ENCODE assay signal across 8 mouse cellular contexts in the genomic region with DNA sequence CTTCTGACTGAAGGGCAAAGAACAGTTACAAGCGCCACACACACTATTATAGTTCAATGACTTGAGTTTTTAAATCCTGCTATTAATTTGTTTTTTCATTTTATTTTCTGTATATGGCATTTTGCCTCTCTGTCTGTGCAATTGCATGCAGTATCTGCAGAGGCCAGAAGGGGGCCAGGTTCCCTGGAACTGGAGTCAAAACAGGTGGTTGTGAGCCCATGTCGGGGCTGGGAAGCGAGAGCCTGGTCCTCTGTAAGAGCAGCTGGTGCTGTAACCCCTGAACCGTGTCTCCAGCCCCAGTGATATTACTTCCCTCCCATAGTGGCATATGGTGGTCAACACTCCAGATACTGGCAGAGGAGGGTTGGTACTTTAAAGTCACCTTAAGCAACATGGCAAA. TPM values are rescaled to one million over a fixed set of nuclear protein-coding genes. Genes with fewer than 3 reads are reported as not detected.
DNase-seq lines count a peak whose midpoint lies in the region; ATAC-seq and TF ChIP-seq lines count a peak whose summit lies in the region.

No protein-coding gene starts in this region.

- no peak overlapping the region for H3K9ac ChIP-seq in hindbrain, embryonic 11.5 days (ENCODE audit: low read depth, low read length)
- H3K9ac ChIP-seq in hindbrain, embryonic 16.5 days (ENCODE audit: low read depth, low read length): no peak overlapping the region
- H3K9ac ChIP-seq in CH12.LX (ENCODE audit: insufficient read depth, low read depth): no peak overlapping the region

- no peaks in the 10 kb centered on the region for H3K9me3 ChIP-seq in hindbrain, embryonic 11.5 days (ENCODE audit: control insufficient read depth, low read length)
- H3K9me3 ChIP-seq in hindbrain, embryonic 16.5 days (ENCODE audit: control insufficient read depth, low read length): no peaks in the 10 kb centered on the region
- peaks cover 10% of the 10 kb centered on the region for H3K9me3 ChIP-seq in CH12.LX (replicated peaks; ENCODE audit: low read length)

- no peak overlapping the region for H3K27ac ChIP-seq in hindbrain, embryonic 11.5 days (ENCODE audit: low read depth, low read length)
- H3K27ac ChIP-seq in hindbrain, embryonic 16.5 days (ENCODE audit: low read depth, low read length): no peak overlapping the region
- no peak overlapping the region for H3K27ac ChIP-seq in CH12.LX (ENCODE audit: insufficient read depth, low read depth)
- no peak overlapping the region for H3K27ac ChIP-seq in bone marrow macrophage, adult 2 months (ENCODE audit: insufficient read depth, low read depth, low read length)

- peak; percentile 49; the same call in 1 of the 2 replicates for TF ChIP-seq EP300 in CH12.LX (IDR thresholded peaks at IDR 0.05; ENCODE audit: low read length)

- no peaks in the 10 kb centered on the region for H3K4me1 ChIP-seq in hindbrain, embryonic 11.5 days (replicated peaks; ENCODE audit: control insufficient read depth, insufficient read depth, low read length)
- H3K4me1 ChIP-seq in hindbrain, embryonic 16.5 days (ENCODE audit: control insufficient read depth, insufficient read depth, low read depth, low read length): no peaks in the 10 kb centered on the region
- H3K4me1 ChIP-seq in CH12.LX (ENCODE audit: control insufficient read depth in 1 of 2, insufficient read depth in 2 of 2): peaks cover 26 to 48% of the 10 kb centered on the region in 2 experiments
- H3K4me1 ChIP-seq in bone marrow macrophage, adult 2 months (ENCODE audit: control insufficient read depth, insufficient read depth, low read length): peaks cover 43% of the 10 kb centered on the region

- WGBS in hindbrain, embryonic 11.5 days: 14% methylated on average over 4 of the region's 4 CpGs
- WGBS in hindbrain, embryonic 16.5 days: 13% methylated on average over 4 of the region's 4 CpGs

- intact Hi-C loops in gastrocnemius, postnatal 14 days (cut with DNase I; ENCODE audit: low total_unique reads): no loop called here

- peak; percentile 34 for TF ChIP-seq RAD21 in CH12.LX (IDR thresholded peaks at IDR 0.05; ENCODE audit: low read depth, low read length)

- H3K36me3 ChIP-seq in hindbrain, embryonic 11.5 days (ENCODE audit: control insufficient read depth, insufficient read depth, low read length): no peaks in the 10 kb centered on the region
- H3K36me3 ChIP-seq in hindbrain, embryonic 16.5 days (ENCODE audit: control insufficient read depth, insufficient read depth, low read length): no peaks in the 10 kb centered on the region
- H3K36me3 ChIP-seq in CH12.LX (replicated peaks in 1 of 2; ENCODE audit: control insufficient read depth in 1 of 2, insufficient read depth in 1 of 2, low read length in 1 of 2): peaks cover 2 to 12% of the 10 kb centered on the region in 2 experiments

- dilution Hi-C loops in CH12.LX (cut with MboI; ENCODE audit: extremely low pct_ligation_motif_present, extremely low pct_unique_long_range_greater_than_20kb, low sequenced_read_pairs): no loop called here

- no peaks in the 10 kb centered on the region for H3K79me2 ChIP-seq in CH12.LX (replicated peaks; ENCODE audit: control insufficient read depth, extremely low read depth, insufficient read depth, poor library complexity, severe bottlenecking)

- DNase-seq in hindbrain, embryonic 11.5 days (ENCODE audit: low spot score): peak; percentile 77
- DNase-seq in CH12.LX (ENCODE audit: extremely low read depth): peak; percentile 88
- DNase-seq in gastrocnemius, postnatal 14 days: peak; percentile 73
- peak; percentile 86 to 88 for DNase-seq in kidney, postnatal 4 days
- peak; percentile 74 for DNase-seq in thymus, postnatal 0 days (ENCODE audit: low spot score)

- peak; percentile 59; the same call in 1 of the 2 replicates for ATAC-seq in hindbrain, embryonic 11.5 days (ENCODE audit: low FRiP score)
- no peak for ATAC-seq in hindbrain, embryonic 16.5 days
- ATAC-seq in megakaryocyte-erythroid progenitor cell, adult 5-6 weeks (replicated peaks; ENCODE audit: low FRiP score, low TSS enrichment, poor library complexity, severe bottlenecking): peak; percentile 32; the same call in 1 of the 2 replicates

- no peak overlapping the region for H3K4me3 ChIP-seq in hindbrain, embryonic 11.5 days (ENCODE audit: low read depth, low read length)
- no peak overlapping the region for H3K4me3 ChIP-seq in hindbrain, embryonic 16.5 days (ENCODE audit: low read length)
- H3K4me3 ChIP-seq in CH12.LX (replicated peaks in 1 of 3; ENCODE audit: low read depth in 2 of 3, low read length in 2 of 3, poor library complexity in 1 of 3): no peak overlapping the region
- H3K4me3 ChIP-seq in bone marrow macrophage, adult 2 months (ENCODE audit: insufficient read depth, low read length): no peak overlapping the region

- TF ChIP-seq CTCF in CH12.LX (conservative IDR thresholded peaks at IDR 0.05 in 1 of 2, IDR thresholded peaks at IDR 0.05 in 1 of 2; ENCODE audit: low read depth in 2 of 2, low read length in 2 of 2): peak; percentile 63 to 78
- TF ChIP-seq CTCF in bone marrow macrophage, adult 2 months (IDR thresholded peaks at IDR 0.05; ENCODE audit: low read depth, low read length): peak; percentile 48; the same call in 1 of the 2 replicates

- H3K4me2 ChIP-seq in hindbrain, embryonic 11.5 days (replicated peaks; ENCODE audit: low read depth, low read length): no peak overlapping the region
- H3K4me2 ChIP-seq in hindbrain, embryonic 16.5 days (ENCODE audit: low read length): no peak overlapping the region
- no peak overlapping the region for H3K4me2 ChIP-seq in CH12.LX (ENCODE audit: insufficient read depth, low read depth, poor library complexity, severe bottlenecking)

- in situ Hi-C loops in CH12.LX (cut with MboI; ENCODE audit: low pct_ligation_motif_present, low pct_unique_long_range_greater_than_20kb, low sequenced_read_pairs): no loop called here

- peaks cover 2% of the 10 kb centered on the region; the same call in 1 of the 2 replicates for H3K27me3 ChIP-seq in hindbrain, embryonic 11.5 days (ENCODE audit: control insufficient read depth, insufficient read depth, low read length)
- H3K27me3 ChIP-seq in hindbrain, embryonic 16.5 days (replicated peaks; ENCODE audit: control insufficient read depth, insufficient read depth, low read length): peaks cover 5% of the 10 kb centered on the region; the same call in 1 of the 2 replicates
- peaks cover 4% of the 10 kb centered on the region for H3K27me3 ChIP-seq in CH12.LX (replicated peaks)

- no peak for TF ChIP-seq POLR2A in CH12.LX (IDR thresholded peaks at IDR 0.05; ENCODE audit: low read depth, low read length)
- TF ChIP-seq POLR2A in bone marrow macrophage, adult 2 months (IDR thresholded peaks at IDR 0.05; ENCODE audit: borderline replicate concordance, low read depth, low read length): no peak

RNA-seq across cellular contexts. Expression of gene Gna15, which starts 5.5 kb away (rescaled TPM):
- 0.56 and 0.66 TPM in 2 replicates for polyA plus RNA-seq in hindbrain, embryonic 11.5 days (2014; fragmentation: Nextera tagmentation; extraction: Ambion mirVana)
- polyA plus RNA-seq in hindbrain, embryonic 16.5 days (2015; fragmentation: Nextera tagmentation; extraction: Ambion mirVana): 0.81 and 1.1 TPM in 2 replicates
- total RNA-seq in CH12.LX (2012; rRNA removed) (9.9 and 10.0 TPM in 2 replicates), CH12.LX (2014; rRNA removed) (5.2 and 5.5 TPM in 2 replicates)
- 4.9 and 5.2 TPM in 2 replicates for polyA plus RNA-seq in CH12.LX (2012; ENCODE audit: insufficient read length, low read depth)
- polyA plus RNA-seq in bone marrow macrophage, adult 2 months (2012; ENCODE audit: insufficient read depth, insufficient read length, missing spikeins): 23.5 and 24.2 TPM in 2 replicates
- 1 to 10 TPM in 1 of 2 experiments, under 1 TPM in 1; 0.60 to 1.2 TPM for total RNA-seq in gastrocnemius, postnatal 14 days (2021)
- total RNA-seq in megakaryocyte-erythroid progenitor cell, adult 5-6 weeks (2014; fragmentation: Nextera tagmentation): 41.4 and 48.1 TPM in 2 replicates
- total RNA-seq in megakaryocyte-erythroid progenitor cell, adult 5-6 weeks (2017): 42.6 and 45.2 TPM in 2 replicates
- 3.5 TPM in 2 replicates for polyA plus RNA-seq in thymus, postnatal 0 days (2015; fragmentation: Nextera tagmentation; extraction: Ambion mirVana)

RNA-seq across cellular contexts. Expression of gene S1pr4, which starts 18.6 kb away (rescaled TPM):
- 0.15 and 0.24 TPM in 2 replicates for polyA plus RNA-seq in hindbrain, embryonic 11.5 days (2014; fragmentation: Nextera tagmentation; extraction: Ambion mirVana)
- 0.65 and 0.79 TPM in 2 replicates for polyA plus RNA-seq in hindbrain, embryonic 16.5 days (2015; fragmentation: Nextera tagmentation; extraction: Ambion mirVana)
- total RNA-seq in CH12.LX (2012; rRNA removed) (0.25 and 0.30 TPM in 2 replicates), CH12.LX (2014; rRNA removed) (not detected in 2 replicates)
- polyA plus RNA-seq in CH12.LX (2012; ENCODE audit: insufficient read length, low read depth): 0.16 and 0.19 TPM in 2 replicates
- polyA plus RNA-seq in bone marrow macrophage, adult 2 months (2012; ENCODE audit: insufficient read depth, insufficient read length, missing spikeins): 0.46 TPM in 1 of 2 replicates, not detected in the other
- total RNA-seq in gastrocnemius, postnatal 14 days (2021): under 1 TPM; 0.64 to 0.86 TPM
- total RNA-seq in megakaryocyte-erythroid progenitor cell, adult 5-6 weeks (2014; fragmentation: Nextera tagmentation): 19.0 and 22.2 TPM in 2 replicates
- total RNA-seq in megakaryocyte-erythroid progenitor cell, adult 5-6 weeks (2017): 17.2 and 18.9 TPM in 2 replicates
- 22.2 and 25.6 TPM in 2 replicates for polyA plus RNA-seq in thymus, postnatal 0 days (2015; fragmentation: Nextera tagmentation; extraction: Ambion mirVana)

RNA-seq across cellular contexts. Expression of gene Ncln, which starts 22.4 kb away (rescaled TPM):
- 43.5 and 46.9 TPM in 2 replicates for polyA plus RNA-seq in hindbrain, embryonic 11.5 days (2014; fragmentation: Nextera tagmentation; extraction: Ambion mirVana)
- 68.9 and 82.7 TPM in 2 replicates for polyA plus RNA-seq in hindbrain, embryonic 16.5 days (2015; fragmentation: Nextera tagmentation; extraction: Ambion mirVana)
- 99.5 and 104 TPM in 2 replicates for total RNA-seq in CH12.LX (2012; rRNA removed)
- 41.5 and 41.7 TPM in 2 replicates for total RNA-seq in CH12.LX (2014; rRNA removed)
- 80.5 and 89.5 TPM in 2 replicates for polyA plus RNA-seq in CH12.LX (2012; ENCODE audit: insufficient read length, low read depth)
- 37.9 and 40.9 TPM in 2 replicates for polyA plus RNA-seq in bone marrow macrophage, adult 2 months (2012; ENCODE audit: insufficient read depth, insufficient read length, missing spikeins)
- 10 to 100 TPM; 39.1 to 47.3 TPM for total RNA-seq in gastrocnemius, postnatal 14 days (2021)
- 91.4 and 117 TPM in 2 replicates for total RNA-seq in megakaryocyte-erythroid progenitor cell, adult 5-6 weeks (2014; fragmentation: Nextera tagmentation)
- total RNA-seq in megakaryocyte-erythroid progenitor cell, adult 5-6 weeks (2017): 42.4 and 71.2 TPM in 2 replicates
- polyA plus RNA-seq in thymus, postnatal 0 days (2015; fragmentation: Nextera tagmentation; extraction: Ambion mirVana): 39.4 and 45.5 TPM in 2 replicates

RNA-seq across cellular contexts. Expression of gene Gna11, which starts 26.4 kb away (rescaled TPM):
- polyA plus RNA-seq in hindbrain, embryonic 11.5 days (2014; fragmentation: Nextera tagmentation; extraction: Ambion mirVana): 57.3 and 61.7 TPM in 2 replicates
- 96.0 and 104 TPM in 2 replicates for polyA plus RNA-seq in hindbrain, embryonic 16.5 days (2015; fragmentation: Nextera tagmentation; extraction: Ambion mirVana)
- total RNA-seq in CH12.LX (2012; rRNA removed) (7.2 and 9.0 TPM in 2 replicates), CH12.LX (2014; rRNA removed) (4.1 and 4.3 TPM in 2 replicates)
- 6.9 and 8.7 TPM in 2 replicates for polyA plus RNA-seq in CH12.LX (2012; ENCODE audit: insufficient read length, low read depth)
- 10.1 and 10.5 TPM in 2 replicates for polyA plus RNA-seq in bone marrow macrophage, adult 2 months (2012; ENCODE audit: insufficient read depth, insufficient read length, missing spikeins)
- 10 to 100 TPM; 31.6 to 34.6 TPM for total RNA-seq in gastrocnemius, postnatal 14 days (2021)
- total RNA-seq in megakaryocyte-erythroid progenitor cell, adult 5-6 weeks (2014; fragmentation: Nextera tagmentation): 13.7 and 22.4 TPM in 2 replicates
- 16.0 and 57.4 TPM in 2 replicates for total RNA-seq in megakaryocyte-erythroid progenitor cell, adult 5-6 weeks (2017)
- polyA plus RNA-seq in thymus, postnatal 0 days (2015; fragmentation: Nextera tagmentation; extraction: Ambion mirVana): 28.5 and 30.0 TPM in 2 replicates

RNA-seq across cellular contexts. Expression of gene Celf5, which starts 36.0 kb away (rescaled TPM):
- 12.7 and 13.7 TPM in 2 replicates for polyA plus RNA-seq in hindbrain, embryonic 11.5 days (2014; fragmentation: Nextera tagmentation; extraction: Ambion mirVana)
- 60.1 and 63.6 TPM in 2 replicates for polyA plus RNA-seq in hindbrain, embryonic 16.5 days (2015; fragmentation: Nextera tagmentation; extraction: Ambion mirVana)
- 0.08 and 0.17 TPM in 2 replicates for total RNA-seq in CH12.LX (2012; rRNA removed)
- not detected in 2 replicates for total RNA-seq in CH12.LX (2014; rRNA removed)
- 0.07 and 0.12 TPM in 2 replicates for polyA plus RNA-seq in CH12.LX (2012; ENCODE audit: insufficient read length, low read depth)
- not detected in 2 replicates for polyA plus RNA-seq in bone marrow macrophage, adult 2 months (2012; ENCODE audit: insufficient read depth, insufficient read length, missing spikeins)
- under 1 TPM; 0.09 to 0.23 TPM for total RNA-seq in gastrocnemius, postnatal 14 days (2021)
- 0.32 TPM in 1 of 2 replicates, not detected in the other for total RNA-seq in megakaryocyte-erythroid progenitor cell, adult 5-6 weeks (2014; fragmentation: Nextera tagmentation)
- 0.38 TPM in 1 of 2 replicates, not detected in the other for total RNA-seq in megakaryocyte-erythroid progenitor cell, adult 5-6 weeks (2017)
- polyA plus RNA-seq in thymus, postnatal 0 days (2015; fragmentation: Nextera tagmentation; extraction: Ambion mirVana): 0.04 and 0.25 TPM in 2 replicates

Comparison
In these comparisons a context has a peak if more than half of its experiments do, and no peak if none do; other contexts are left out.
1. RNA of gene S1pr4, which starts 18.6 kb away (polyA plus RNA-seq): 22.2 to 25.6 TPM in thymus, postnatal 0 days; 0.65 to 0.79 TPM in hindbrain, embryonic 16.5 days, 0.46 TPM in bone marrow macrophage, adult 2 months, 0.16 to 0.19 TPM in CH12.LX and 0.15 to 0.24 TPM in hindbrain, embryonic 11.5 days; every median in the first group is over 10 times any median in the second.
2. Peak in every context shown above with its lines, with median percentiles within 50 percentile points of each other: DNase-seq.